Mouse (Mus musculus) left cerebral cortex, postnatal 25 days (tissue): ENCODE measurements around the gene Srgap3. TPM values are rescaled to one million over a fixed set of nuclear protein-coding genes. Genes with fewer than 3 reads are reported as not detected.

Source experiments
- DNase-seq, 2 experiments: peaks; one replicate each; pipeline ENCODE4 v3.0.0; 2022; ENCODE audit warnings: low spot score in 2 of 2, mixed read lengths in 1 of 2
- intact Hi-C: fragments of 180-260 bp; cut with DNase I; formaldehyde crosslinking; loops from one replicate; pipeline ENCODE4 v1.15.1; 2025
- total RNA-seq, 2 experiments: library from RNA; stranded (reverse); gene quantifications; 2 replicates each; pipeline ENCODE4 v1.2.3; 2021

Gene Srgap3
- total RNA-seq, 2 experiments from 2014 or later: 204 to 206 TPM

DNA sequence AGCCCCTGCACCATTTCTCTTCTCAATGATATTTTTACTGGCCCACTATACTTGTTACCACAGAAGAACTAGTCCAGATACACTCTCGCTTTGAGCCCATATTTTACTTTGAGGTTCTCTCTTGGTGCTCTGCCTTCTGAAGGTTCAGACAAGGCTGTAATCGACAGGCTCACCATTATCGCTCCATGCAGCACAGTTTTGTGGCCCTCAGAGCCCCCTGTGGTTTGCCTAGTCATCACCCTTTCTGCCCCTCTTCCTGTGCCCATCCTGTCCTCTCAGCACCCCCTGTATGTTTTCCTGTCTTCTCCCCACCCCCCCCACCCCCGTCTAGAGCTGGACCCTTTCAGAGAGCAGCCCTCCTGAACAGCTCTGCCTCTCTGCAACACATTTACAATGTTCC, 111.7 kb downstream of the Srgap3 start:
- intact Hi-C loops: loop anchor here (5.0 kb wide), 1 partner anchor 112 kb away; the partner anchor contains the start of gene Srgap3
- no peak for DNase-seq

DNA sequence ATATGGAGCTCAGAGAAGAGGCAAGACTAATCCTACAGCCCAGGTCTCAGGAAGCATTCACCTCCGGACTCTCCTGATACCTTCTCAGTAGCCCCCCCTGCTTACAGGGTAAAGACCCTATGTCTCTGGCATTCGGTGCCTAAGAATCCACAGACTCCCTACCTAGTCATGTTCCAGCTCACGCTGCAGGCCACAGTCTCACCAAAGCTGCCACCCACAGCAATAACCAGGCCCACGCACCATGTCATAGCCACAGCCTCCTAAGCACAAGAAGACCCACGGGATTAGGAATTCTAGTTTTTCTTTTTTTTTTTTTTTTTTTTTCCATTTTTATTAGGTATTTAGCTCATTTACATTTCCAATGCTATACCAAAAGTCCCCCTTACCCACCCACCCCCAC, 112.6 kb downstream of the Srgap3 start:
- intact Hi-C loops: no loop called here

DNA sequence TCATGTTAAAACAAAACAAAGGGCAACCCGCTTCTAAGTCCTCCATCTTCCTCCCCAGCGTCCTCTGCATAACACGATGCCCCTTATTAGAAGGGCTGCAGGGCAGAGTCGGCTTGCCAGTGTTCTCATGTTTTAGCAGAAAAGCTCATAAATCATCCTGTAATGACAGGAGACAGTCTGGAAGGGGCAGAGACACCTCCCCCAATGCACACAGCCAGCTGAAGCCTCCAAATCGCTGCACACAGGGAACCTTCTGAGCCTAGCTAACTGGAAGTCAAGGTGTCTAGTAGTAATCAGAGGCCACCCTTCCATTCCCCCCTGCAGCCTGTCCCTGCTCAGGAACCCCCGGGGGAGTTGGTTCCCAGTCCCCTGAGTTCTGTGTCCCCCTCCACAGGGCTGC, 113.3 kb downstream of the Srgap3 start:
- intact Hi-C loops: no loop called here
- DNase-seq: no peak

More for the DNA sequence above, 112.6 kb downstream of the Srgap3 start:
- DNase-seq: peak in 1 of 2 experiments; percentile 54

GRCm38 (mm10) chr6:112829196-112829595, 117.9 kb downstream of the Srgap3 start:
- no peak for DNase-seq
- intact Hi-C loops: no loop called here

DNA sequence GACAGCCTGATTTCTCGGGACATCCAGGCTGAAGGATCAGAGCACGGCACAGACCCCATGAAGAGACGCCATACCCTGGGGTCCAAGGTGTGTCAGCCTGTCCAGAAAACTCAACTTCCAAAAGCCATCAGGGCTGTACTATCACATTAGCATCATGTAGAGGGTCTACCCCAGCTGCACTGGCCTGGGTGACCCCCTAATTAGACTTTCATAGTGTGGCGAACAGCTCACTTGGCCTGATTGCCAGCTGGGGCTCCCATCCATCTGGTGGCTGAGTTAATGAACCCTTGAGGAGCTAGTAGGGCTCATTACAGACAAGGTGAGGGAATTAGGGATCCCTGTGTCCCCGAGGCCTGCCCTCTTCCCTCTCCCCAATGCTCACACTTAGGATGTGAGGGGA, 118.6 kb downstream of the Srgap3 start:
- DNase-seq: no peak
- intact Hi-C loops: no loop called here

GRCm38 (mm10) chr6:112825657-112826056, 121.4 kb downstream of the Srgap3 start:
- DNase-seq: no peak
- intact Hi-C loops: no loop called here

DNA sequence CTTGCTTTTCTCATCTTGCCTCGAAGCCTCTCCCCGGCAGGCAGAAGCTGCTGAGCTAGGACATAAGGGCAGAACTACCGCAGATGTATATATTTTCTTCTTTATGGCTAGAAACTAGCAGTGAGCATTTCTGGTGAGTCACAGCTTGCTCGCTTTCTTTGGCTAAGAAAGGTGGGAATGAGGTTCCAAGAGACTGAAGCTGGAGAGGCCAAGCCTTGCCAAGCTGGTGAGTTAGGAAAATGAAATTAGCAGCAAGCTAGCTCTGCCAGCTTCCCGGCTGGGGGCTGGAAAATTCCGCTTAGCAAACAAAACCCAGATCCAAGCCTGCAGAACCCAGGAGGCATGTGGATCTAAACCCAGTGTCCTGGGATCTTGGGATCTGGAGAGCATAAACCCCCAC, 124.0 kb downstream of the Srgap3 start:
- intact Hi-C loops: loop anchor here (2.0 to 5.0 kb wide), 4 partner anchors 96 to 202 kb away; partner anchors contain the start of gene Srgap3
- peak; percentile 76 to 97 for DNase-seq

DNA sequence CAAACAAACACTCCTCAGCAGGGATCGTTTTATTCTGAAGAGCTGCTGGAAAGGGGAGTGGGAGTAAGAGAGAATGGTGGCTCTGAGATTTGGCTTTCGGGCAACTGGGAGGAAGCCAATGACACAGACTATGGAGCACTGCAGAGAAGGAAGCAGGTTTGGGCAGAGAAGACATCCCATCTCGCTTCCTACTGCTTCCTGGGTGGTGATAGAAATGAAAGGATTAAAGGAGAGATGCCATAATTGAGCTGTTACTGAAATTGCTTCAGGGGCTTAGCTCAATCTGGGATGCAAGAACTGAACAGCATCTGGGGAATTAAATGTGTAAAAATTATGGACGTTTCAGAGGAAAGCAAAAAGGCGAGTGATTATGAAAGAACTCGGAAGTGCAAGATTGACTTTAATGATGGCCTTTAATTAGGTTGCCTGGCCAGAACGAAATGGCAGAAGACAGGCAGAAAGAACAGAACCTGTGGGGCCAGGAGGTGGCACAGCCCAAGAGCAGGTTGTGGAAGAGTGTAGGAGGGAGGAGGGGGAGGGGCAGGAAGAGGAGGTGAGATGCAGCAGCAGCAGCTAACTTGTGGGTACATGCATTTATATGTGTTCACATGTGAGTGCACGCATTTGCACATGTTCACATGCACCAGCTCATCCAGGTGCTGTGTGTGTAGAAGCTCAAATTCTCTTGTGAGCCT, 126.6 kb downstream of the Srgap3 start:
- intact Hi-C loops: loop anchor here (2.0 to 5.0 kb wide), 4 partner anchors 60 to 127 kb away; partner anchors contain the start of gene Srgap3
- DNase-seq: peak in 1 of 2 experiments; percentile 74

- no peak for DNase-seq
- intact Hi-C loops: no loop called here
Observed at GRCm38 (mm10) chr6:112818403-112818901, 128.6 kb downstream of the Srgap3 start.

GRCm38 (mm10) chr6:112815604-112816003, 131.5 kb downstream of the Srgap3 start:
- intact Hi-C loops: no loop called here
- no peak for DNase-seq

DNA sequence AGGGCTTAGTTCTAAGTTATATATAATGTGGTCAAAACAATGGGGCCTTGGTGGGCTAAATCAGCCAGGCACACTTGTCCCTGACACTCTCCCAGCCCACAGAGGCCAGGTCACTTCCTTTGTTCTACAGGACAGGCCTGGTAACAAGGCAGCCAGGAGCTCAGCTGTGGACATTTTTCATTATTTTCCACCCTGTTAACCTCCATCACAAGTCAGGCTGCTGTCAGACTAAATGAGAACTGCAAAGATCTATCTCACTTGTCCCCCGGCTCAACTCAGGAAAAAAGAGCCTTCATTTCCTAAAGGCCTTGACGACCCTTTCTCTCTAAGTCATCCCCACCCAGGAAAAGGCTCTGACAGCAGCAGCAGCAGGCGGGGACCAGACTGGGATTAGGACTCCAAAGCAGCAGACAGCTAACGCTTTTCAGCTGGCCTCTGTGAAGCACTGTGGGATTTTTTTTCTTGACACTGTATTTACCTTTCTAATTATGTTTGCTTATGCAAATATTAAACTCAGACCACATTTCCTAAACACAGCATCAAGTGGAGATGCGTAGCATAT, 132.5 kb downstream of the Srgap3 start:
- DNase-seq: no peak
- intact Hi-C loops: no loop called here

DNA sequence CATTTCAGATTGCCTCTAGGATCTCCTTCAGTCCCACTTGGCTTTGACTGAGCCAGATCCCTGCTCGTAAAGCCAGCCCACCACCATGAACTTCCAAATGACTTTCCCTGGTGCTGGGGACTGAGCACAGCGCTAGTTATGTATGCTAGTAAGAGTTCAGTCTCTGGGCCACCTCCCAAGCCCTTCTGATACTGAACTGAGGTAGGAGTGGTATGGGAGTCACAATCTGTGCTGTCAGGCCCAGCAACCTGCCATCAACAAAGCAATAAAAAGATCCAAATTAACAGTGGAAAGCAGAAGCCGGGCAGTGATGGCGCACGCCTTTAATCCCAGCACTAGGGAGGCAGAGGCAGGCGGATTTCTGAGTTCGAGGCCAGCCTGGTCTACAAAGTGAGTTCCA, 134.2 kb downstream of the Srgap3 start:
- no peak for DNase-seq
- intact Hi-C loops: no loop called here

DNA sequence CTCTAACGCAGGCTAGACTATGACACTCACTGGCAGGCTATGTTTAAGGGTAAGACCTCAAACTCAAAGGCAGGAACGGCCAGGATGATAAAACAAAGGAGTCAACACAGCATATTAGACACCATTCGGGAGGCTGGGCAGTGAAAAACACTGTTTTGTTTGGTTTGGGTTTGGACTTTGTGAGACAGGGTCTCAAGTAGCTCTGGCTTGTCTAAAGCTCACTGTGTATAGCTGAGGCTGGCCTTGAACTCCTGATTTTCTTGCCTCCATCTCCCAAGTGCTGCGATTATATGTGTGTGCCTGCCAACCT, 136.6 kb downstream of the Srgap3 start:
- intact Hi-C loops: no loop called here
- DNase-seq: no peak

DNA sequence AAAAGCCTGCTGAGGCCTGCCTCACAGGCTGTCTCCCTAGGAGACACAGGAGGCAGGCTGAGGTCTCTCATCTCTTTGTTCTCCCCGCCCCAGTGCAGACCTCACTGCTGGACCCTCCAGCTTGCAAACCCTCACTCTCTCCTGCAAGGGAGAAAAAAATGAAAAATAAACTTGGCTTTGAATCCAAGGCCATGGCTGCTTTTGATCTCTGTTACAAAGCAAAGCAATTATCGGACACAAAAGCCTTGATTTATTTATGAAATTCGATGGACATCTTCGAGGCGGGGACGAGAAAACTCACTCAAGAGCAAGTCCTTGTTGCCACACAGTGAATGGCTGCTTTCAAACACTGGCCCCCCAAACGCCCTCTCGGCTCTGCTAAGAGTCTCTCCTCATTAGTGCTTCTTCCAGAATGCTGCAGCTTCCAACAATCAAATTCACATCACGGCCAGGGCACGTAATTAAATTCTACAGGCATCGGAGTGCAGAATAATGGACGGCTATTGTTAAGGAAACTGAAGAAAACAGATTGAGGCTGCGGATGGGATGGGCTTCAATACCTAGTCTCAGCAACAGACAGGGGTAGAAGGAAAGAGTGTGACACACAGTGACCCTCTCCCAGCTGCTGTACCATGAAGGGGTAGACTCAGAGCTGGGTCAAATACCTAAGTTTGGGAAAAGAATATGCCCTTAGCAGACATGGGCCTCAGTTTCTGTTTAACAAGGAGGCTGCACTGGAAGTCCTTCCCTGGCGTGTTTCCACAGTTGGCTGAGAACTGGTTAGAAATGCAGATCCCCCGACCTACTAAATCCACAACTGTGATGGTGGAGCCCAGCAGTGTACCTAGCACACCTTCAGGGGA, 137.2 kb downstream of the Srgap3 start:
- DNase-seq: peak; percentile 43 to 65
- intact Hi-C loops: no loop called here

- DNase-seq: no peak
- intact Hi-C loops: no loop called here
Observed at GRCm38 (mm10) chr6:112808738-112809137, 138.3 kb downstream of the Srgap3 start.

DNA sequence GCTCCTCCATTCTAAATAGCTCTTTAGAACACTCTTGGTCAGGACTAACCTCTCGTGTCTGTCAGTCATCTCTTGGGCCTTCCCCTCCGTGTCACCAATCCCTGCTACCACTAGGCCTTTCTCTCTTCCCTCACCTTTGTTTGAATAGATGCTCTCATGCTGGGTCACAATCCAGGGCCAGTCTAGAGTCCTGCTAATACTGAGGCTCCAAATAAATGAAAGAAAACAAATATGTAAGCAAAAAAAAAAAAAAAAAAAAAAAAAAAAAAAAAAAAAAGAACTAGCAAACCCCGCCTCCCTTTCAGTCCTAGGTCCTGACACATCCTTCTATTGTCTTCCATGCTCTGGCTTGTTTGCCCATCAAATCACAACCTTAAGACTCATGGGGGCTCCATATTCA, 145.1 kb downstream of the Srgap3 start:
- DNase-seq: no peak
- intact Hi-C loops: no loop called here

GRCm38 (mm10) chr6:112798378-112798777, 148.7 kb downstream of the Srgap3 start:
- intact Hi-C loops: no loop called here
- no peak for DNase-seq

- intact Hi-C loops: no loop called here
- DNase-seq: no peak
Observed at GRCm38 (mm10) chr6:112796607-112797006, 150.5 kb downstream of the Srgap3 start.

- DNase-seq: peak in 1 of 2 experiments; percentile 51
- intact Hi-C loops: no loop called here
Observed at GRCm38 (mm10) chr6:112793887-112794286, 153.2 kb downstream of the Srgap3 start.

DNA sequence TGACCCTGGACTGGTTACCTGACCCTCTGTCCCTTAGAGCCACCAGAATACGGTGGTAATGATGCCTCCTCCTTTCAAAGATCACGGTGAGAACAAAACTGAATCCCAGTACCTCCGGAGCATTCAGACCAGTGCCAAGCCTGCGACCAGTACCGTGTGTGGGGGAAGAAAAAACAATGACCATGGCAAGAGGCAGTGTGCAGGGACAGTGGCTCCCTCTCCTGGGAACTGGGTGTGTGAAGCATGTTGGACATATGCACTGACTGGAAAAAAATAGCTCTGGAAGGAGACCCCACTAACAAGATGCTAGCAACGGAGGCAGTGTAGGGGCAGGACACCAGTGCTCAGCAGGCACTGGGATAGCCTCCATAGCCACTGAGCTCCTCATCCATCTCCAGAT, 157.2 kb downstream of the Srgap3 start:
- DNase-seq: no peak
- intact Hi-C loops: no loop called here
